Mouse (Mus musculus): ENCODE data around the gene Arid5b.

Gene Arid5b

DNA sequence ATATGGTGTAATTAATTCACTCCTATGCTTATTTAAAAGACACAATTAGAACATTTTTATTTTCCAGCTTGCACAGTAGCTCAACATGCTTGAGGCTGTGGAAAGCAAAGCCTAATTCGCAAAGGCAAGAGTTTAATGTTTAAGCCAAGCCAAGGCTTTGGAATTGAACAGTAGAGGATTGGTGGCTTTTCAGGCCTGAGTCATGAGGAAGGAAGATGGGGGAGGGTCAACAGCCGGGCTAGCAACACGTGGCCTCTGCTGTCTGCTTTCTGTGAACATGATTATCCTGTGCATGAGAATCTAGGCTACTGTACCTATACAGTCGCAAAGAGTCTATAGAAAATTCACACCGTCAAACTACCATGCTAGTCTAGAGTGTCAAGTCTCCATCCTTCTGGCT lies 9.9 kb downstream of the Arid5b start:
- no peak for DNase-seq

GRCm38 (mm10) chr10:68263969-68264688 lies 14.4 kb downstream of the Arid5b start:
- DNase-seq: peak; percentile 19 to 31

GRCm38 (mm10) chr10:68263296-68263968 lies 15.1 kb downstream of the Arid5b start:
- DNase-seq: no peak

- no peak for DNase-seq
Measured at GRCm38 (mm10) chr10:68259601-68260000, 18.9 kb downstream of the Arid5b start.

DNA sequence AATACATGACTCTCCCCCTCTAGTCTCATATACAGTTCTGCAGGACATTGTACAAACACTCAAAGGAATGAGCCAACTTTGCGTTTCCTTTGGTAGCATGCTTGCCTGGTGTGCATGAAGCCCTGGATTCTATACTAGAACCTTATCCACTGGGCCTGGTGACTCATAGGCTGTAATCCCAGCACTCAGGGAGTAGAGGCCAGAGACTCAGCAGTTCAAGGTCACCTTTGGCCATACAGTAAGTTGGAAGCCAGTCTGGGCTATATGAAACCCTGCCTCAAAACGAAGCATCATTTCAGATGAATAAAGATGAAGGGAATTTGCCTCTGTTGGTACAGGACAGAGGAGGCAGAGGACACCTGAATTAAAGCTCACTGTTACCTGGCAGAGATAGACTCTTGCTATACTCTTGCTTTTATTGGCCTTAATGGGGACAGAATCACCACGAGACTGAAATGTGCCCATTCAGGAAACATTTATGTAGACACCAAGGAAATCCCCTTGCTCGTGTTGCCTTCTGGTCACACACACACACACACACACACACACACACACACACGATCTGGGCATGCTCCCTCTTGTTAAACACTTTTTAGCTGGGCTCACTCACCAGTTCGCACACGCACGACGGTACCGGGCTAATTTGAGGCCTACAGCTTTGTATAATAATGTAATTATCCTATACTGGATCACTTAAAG lies 21.0 kb downstream of the Arid5b start:
- DNase-seq: peak; percentile 34 to 42

DNA sequence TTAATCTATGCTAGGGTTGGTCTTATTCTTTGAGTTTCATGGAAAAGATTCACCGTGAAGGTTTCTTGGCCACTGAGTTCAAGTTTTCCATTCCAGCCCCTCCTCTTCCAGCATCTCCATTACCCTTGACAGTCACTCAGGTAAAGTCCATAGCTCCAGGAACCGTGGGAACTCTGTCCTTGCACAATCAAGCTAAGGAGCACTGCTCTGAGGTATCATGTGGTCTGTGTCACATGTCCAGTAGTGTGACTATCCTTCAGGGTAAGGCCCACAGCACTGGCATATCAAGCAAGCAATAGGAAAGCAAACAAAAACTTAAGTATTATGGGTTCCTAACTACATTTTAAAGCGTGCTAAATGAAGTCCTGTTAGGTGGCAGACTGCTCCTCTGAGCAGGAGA lies 22.4 kb downstream of the Arid5b start:
- no peak for DNase-seq

DNA sequence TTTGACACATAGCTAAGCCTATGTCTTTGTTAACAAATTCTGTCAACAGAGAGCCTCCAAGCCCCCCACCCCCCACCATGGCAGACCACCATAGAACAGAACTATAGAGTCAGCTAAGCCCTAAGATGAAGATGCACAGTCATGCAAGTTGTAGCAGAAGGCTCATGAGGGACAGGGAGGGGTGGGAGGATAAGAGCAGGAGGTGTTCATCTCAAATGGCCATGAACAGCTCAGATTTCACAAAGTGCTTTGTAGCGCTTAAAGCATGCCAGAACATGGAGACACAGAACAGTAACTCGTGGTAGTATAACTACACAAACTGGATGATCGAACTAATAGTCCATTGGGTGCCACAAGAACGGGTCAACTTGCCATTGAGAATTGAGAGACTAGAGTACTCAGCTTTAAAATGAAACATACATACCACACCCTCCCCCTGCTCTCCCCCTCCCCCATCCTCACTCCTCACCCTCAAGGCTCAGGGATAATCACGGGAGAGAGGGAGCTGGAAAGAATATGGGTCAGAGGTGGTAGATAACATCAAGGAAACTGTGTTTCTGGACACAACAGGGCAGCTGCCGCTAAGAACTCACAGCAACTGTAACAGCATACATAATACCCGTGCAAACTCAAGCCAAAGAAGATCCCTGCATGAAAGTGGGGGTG lies 25.0 kb downstream of the Arid5b start:
- no peak for DNase-seq

DNA sequence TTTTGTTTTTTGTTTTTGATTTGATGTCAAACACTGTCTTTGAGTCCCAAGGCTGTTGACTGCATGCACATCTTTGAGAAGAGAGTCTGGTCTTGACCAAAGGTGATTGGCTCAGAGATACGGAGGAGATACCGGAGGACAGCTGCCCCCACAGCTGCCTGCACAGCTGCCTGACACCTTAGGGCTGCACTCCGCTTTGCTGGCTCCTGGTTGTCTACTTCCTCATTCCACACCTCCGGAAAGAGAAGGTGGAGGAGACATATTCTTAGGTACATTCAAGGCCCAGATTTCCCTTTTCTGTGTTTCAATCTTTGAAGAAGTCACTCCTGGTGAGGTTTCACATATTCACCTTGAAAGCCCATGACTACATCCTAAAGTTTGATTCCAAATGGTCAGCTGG lies 25.9 kb downstream of the Arid5b start:
- peak; percentile 52 to 59 for DNase-seq

GRCm38 (mm10) chr10:68249355-68249782 lies 29.2 kb downstream of the Arid5b start:
- peak; percentile 78 to 80 for DNase-seq

DNA sequence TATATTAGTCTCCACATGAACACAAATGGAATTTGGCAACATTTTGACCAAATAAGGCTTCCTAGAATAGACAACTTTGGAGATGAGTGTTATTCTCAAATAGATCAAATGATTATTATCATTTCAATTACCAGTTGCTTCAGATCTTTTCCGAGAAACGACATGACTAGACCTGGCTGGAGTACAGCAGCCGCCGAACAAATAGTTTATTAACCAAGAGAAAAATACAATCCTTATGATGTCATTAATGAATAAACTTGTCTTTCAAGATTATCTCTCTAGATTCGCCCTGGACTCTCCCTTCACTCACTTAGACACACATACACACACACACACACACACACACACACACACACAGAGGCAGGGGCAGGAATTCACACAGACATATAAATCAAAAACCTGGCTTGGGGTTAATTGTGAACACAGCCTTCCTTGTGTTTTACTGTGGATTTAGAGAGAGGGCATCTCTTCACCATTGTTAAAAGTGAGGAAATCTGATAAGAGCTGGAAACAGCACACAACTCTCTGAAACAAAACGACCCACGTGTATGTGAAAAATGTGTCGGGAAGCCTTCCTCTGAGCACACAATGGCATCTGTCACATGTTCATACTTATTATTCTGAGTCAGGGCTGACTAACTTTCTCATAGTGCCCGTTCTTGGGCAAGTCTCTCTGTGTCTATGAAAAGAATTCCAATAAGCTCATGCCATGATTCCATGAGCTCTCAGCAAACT lies 30.1 kb downstream of the Arid5b start:
- DNase-seq: peak in 1 of 2 experiments; percentile 13

GRCm38 (mm10) chr10:68247490-68248280 lies 30.9 kb downstream of the Arid5b start:
- DNase-seq: no peak

GRCm38 (mm10) chr10:68246603-68247247 lies 31.8 kb downstream of the Arid5b start:
- DNase-seq: no peak

GRCm38 (mm10) chr10:68240804-68241485 lies 37.6 kb downstream of the Arid5b start:
- peak; percentile 63 to 66 for DNase-seq

DNA sequence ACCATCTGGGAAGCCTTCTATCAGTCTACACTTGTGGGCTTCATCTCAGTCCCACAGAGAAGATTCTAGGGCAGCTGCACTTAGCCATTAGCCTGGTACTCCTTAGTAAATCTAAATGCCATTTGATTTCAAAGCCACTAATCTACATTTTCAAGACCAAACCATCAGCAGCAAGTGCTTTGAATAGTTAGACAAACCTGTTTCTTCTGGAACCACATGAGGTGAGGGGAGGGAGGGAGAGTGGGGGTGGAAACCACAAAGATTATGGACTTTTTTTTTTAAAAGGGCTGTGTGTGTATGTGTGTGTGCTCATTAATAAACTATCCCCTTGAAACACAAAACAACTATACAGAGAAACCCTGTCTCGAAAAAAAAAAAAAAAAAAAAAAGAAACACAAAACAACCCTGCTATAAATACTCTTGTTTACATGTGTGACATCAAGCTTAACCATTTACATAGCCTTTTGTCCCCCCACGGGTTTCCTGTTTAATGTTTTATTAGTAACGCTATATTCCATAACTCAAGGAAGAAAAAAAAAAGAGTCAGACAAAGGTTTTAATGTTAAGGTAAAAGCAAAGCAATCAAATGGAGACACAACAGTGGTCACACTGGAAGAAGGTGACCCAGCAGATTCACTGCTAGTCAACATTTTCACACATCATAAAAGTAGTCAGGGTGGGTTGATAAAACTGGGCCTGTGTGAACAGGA lies 38.3 kb downstream of the Arid5b start:
- DNase-seq: peak; percentile 36 to 47

DNA sequence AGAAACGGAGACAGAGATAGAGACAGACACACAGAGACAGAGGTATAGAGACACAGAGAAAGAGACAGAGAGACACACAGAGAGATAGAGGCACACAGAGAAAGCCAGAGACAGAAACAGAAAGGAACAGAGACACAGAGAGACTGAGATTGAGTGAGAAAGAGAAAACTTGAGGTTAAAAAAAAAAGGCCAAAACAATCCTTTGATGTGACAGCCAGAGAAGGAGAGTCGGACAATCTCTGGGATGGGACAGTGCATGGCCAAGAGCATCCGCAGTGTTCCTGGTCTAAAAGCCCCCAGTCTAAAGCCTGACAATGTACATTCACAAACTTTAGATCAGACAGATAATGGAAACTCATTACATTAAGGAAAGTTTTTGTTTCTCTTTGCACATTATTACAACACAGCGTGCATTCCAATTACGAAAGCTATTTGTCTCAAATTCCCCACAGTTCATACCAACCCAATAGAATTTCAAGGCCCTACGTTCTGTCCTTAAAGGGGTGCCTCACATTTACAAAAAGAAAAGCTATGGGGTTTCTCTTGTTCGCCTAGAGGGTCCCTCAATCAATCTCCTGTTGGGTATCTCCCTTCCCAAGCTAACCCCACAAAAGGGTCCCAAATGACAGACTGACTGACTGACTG lies 39.0 kb downstream of the Arid5b start:
- no peak for DNase-seq

GRCm38 (mm10) chr10:68238707-68239425 lies 39.7 kb downstream of the Arid5b start:
- DNase-seq: peak in 1 of 2 experiments; percentile 30

- DNase-seq: no peak
Measured at GRCm38 (mm10) chr10:68238182-68238581, 40.4 kb downstream of the Arid5b start.

GRCm38 (mm10) chr10:68236956-68237455 lies 41.5 kb downstream of the Arid5b start:
- DNase-seq: no peak

Data from B cell, adult 2 months (primary cell).